Mouse (Mus musculus) heart, embryonic 14.5 days (tissue): ENCODE measurements around the gene Cct3. TPM values are rescaled to one million over a fixed set of nuclear protein-coding genes. Genes with fewer than 3 reads are reported as not detected.

Experiments
- ATAC-seq: fragments of 200-750 bp; cut with Nextera tagmentation; 2 replicates; pipeline ENCODE4 v1.8.0; 2017; ENCODE audit warnings: low read depth, moderate TSS enrichment; ENCODE audit not compliant: insufficient number of reproducible peaks, insufficient read depth, low FRiP score
- H3K27ac ChIP-seq, 2 experiments: fragments of 200-500 bp in 1 of 2; fragments of 300-500 bp in 1 of 2; sonication (generic) in 1 of 2; replicated peaks in 1 of 2; 2 replicates each; pipeline ENCODE4 v1.5.1; 2012 to 2014; ENCODE audit warnings: low read depth in 2 of 2, low read length in 2 of 2, control low read depth in 1 of 2, mild to moderate bottlenecking in 1 of 2, mixed read lengths in 1 of 2; ENCODE audit not compliant: control insufficient read depth in 1 of 2, insufficient read depth in 1 of 2
- H3K27me3 ChIP-seq: fragments of 300-500 bp; sonication (generic); 2 replicates; pipeline ENCODE4 v1.6.1; 2014; ENCODE audit warnings: mild to moderate bottlenecking, low read length, control low read depth; ENCODE audit not compliant: control insufficient read depth, insufficient read depth
- H3K36me3 ChIP-seq: fragments of 300-500 bp; sonication (generic); 2 replicates; pipeline ENCODE4 v1.6.1; 2014; ENCODE audit warnings: mild to moderate bottlenecking, control low read depth, low read length, mixed read lengths; ENCODE audit not compliant: control insufficient read depth, insufficient read depth
- H3K4me1 ChIP-seq, 2 experiments: fragments of 200-500 bp in 1 of 2; fragments of 300-500 bp in 1 of 2; sonication (generic) in 1 of 2; 2 replicates each; pipeline ENCODE4 v1.6.1; 2012 to 2014; ENCODE audit warnings: low read length in 2 of 2, control low read depth in 1 of 2, mixed read lengths in 1 of 2; ENCODE audit not compliant: control insufficient read depth in 2 of 2, insufficient read depth in 2 of 2
- H3K4me2 ChIP-seq: fragments of 300-500 bp; sonication (generic); 2 replicates; pipeline ENCODE4 v1.6.1; 2014; ENCODE audit warnings: mild to moderate bottlenecking, low read length
- H3K4me3 ChIP-seq, 2 experiments: fragments of 200-500 bp in 1 of 2; fragments of 300-500 bp in 1 of 2; sonication (generic) in 1 of 2; 2 replicates each; pipeline ENCODE4 v1.5.1; 2012 to 2014; ENCODE audit warnings: low read length in 2 of 2, mild to moderate bottlenecking in 2 of 2, control low read depth in 1 of 2, low read depth in 1 of 2, moderate library complexity in 1 of 2; ENCODE audit not compliant: control insufficient read depth in 1 of 2, insufficient read depth in 1 of 2
- H3K9ac ChIP-seq: fragments of 300-500 bp; sonication (generic); 2 replicates; pipeline ENCODE4 v1.6.1; 2014; ENCODE audit warnings: mild to moderate bottlenecking, low read length
- H3K9me3 ChIP-seq: fragments of 300-500 bp; sonication (generic); 2 replicates; pipeline ENCODE4 v1.6.1; 2016; ENCODE audit warnings: low read length, control low read depth; ENCODE audit not compliant: control insufficient read depth
- WGBS: fragments of 180-500 bp; shearing (Covaris S2); extraction: QIAGEN DNeasy Blood & Tissue Kit; methylation state at CpG from one replicate; pipeline ENCODE4 v1.1.7; 2014; 5-methylcytosine and 5-hydroxymethylcytosine counted together
- polyA plus RNA-seq: library from polyadenylated mRNA; unstranded; fragments of >200 nt; fragmentation: Nextera tagmentation; extraction: Ambion mirVana; gene quantifications from 2 replicates; pipeline ENCODE4 v1.2.1, GENCODE M21; 2014

Cct3 gene
- polyA plus RNA-seq, 1 experiment from 2014 or later, result 393 TPM

DNA sequence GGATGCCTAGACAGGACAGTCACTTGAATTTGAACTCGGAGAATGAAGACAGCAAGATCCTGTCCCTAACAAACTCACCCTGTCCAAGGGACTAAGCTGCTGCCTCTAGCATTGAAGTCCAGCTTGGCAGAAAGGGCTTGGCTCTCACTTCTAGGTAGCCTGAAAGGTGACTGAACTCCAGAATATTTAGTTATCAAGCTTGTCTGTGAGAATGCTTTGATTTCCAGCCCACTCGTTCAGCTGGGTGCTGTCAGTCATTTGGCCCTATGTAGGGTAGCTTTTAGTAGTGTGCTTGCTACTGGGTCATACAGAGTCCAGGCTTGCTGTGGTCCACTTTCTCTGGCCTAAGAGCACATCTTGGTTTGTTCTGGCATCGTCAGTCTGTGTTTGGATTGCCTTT, 42.1 kb downstream of the Cct3 start:
- Histone ChIP-seq H3K4me3 (no peak overlapping the region), H3K4me1 (peaks cover 11 to 26% of the 10 kb centered on the region in 2 experiments), H3K9me3 (no peaks in the 10 kb centered on the region), H3K4me2 (peak overlapping the region; percentile 4; the same call in 1 of the 2 replicates), H3K9ac (0 out of 2 replicates have a peak overlapping the region, but pooled peaks have one; percentile 42), H3K27ac (no peak overlapping the region), H3K27me3 (no peaks in the 10 kb centered on the region), H3K36me3 (peaks cover 34% of the 10 kb centered on the region)
- WGBS, result 63% methylated on average over 3 of the region's 3 CpGs
- ATAC-seq, result no peak

DNA sequence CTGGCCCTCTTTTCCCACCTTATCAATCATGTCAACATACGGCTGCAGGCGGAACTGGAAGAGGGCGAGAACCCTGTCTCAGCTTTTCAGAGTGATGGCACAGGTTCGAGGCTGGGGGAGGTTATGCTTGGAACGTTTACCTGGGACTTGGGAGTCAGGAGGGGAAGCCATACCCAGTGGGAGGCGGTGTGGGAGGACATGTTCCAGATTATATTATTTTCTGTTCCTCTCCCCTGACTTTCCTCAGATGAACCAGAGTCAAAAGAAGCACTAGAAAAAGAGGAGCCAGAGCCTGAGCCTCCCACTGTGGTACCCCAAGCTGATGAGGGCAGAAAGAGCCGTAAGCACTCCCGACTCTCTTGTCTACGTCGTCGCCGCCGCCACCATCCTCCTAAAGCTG, 53.8 kb downstream of the Cct3 start:
- Histone ChIP-seq H3K27me3 (no peaks in the 10 kb centered on the region), H3K4me2 (no peak overlapping the region), H3K36me3 (peaks cover 100% of the 10 kb centered on the region), H3K9ac (no peak overlapping the region), H3K4me1 (no peaks in the 10 kb centered on the region), H3K9me3 (no peaks in the 10 kb centered on the region), H3K27ac (no peak overlapping the region), H3K4me3 (no peak overlapping the region)
- ATAC-seq, result no peak
- WGBS, result 62% methylated on average over 13 of the region's 13 CpGs

DNA sequence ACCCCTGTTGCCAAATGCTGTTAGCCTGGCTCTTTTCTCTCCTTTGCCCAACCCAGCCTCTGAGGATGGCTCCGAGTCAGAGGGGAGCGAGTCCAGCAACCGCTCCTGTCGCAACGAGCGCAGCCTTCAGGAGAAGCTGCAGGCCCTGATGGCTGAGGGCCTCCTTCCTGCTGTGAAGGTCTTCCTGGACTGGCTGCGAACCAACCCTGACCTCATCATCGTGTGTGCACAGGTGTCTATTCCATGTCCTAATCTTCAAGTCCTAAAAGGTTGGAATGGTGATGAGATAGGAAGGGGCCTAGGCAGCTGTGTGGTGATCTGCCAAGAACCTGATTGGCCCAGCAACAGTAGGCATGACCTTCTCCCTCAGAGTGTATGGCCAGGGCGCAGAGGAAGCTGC, 56.0 kb downstream of the Cct3 start:
- no peak for ATAC-seq
- no peaks in the 10 kb centered on the region for H3K9me3 ChIP-seq
- H3K4me2 ChIP-seq, result no peak overlapping the region
- WGBS, result 91% methylated on average over 9 of the region's 9 CpGs
- no peak overlapping the region for H3K4me3 ChIP-seq
- H3K9ac ChIP-seq, result no peak overlapping the region
- H3K27ac ChIP-seq, result no peak overlapping the region
- H3K4me1 ChIP-seq, result no peaks in the 10 kb centered on the region
- H3K36me3 ChIP-seq, result peaks cover 100% of the 10 kb centered on the region
- H3K27me3 ChIP-seq, result no peaks in the 10 kb centered on the region

DNA sequence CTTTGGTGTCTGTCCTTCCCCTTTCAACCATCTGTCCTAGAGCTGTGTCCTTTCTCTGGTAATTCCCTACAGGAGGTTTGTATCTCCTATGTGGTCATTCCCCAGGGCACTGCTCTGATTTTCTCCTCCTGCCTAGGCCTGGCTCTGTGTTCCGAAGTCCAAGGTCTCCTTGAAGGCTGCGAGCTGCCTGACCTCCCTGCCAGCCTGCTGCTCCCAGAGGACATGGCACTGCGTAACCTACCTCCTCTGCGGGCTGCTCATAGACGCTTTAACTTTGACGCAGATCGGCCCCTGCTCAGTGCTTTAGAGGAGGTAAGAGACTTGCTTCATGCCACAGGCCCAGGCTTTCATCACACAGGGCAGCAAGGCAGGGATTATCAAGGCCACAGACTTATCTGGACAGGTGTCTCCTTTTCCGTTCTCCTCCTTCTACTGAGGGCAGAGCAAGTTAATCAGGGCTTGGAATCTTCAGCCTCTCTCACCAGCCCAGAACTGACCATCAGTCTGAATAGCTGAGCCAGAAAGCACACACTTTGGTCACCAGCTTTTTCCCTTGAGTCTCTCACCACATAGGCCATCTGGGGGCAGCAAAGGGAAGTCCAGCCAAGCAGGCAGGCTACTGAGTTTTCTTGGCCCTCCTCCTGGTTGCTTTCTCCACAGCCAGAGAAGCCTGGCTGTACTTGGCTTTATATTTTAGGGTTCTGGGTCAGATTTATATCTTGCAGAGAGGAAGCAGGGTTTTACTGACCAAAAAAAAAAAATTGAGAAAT, 57.7 kb downstream of the Cct3 start:
- H3K4me2 ChIP-seq, result no peak overlapping the region
- peaks cover 100% of the 10 kb centered on the region for H3K36me3 ChIP-seq
- H3K27ac ChIP-seq, result no peak overlapping the region
- 89% methylated on average over 8 of the region's 8 CpGs for WGBS
- H3K27me3 ChIP-seq, result no peaks in the 10 kb centered on the region
- ATAC-seq, result no peak
- H3K4me3 ChIP-seq, result no peak overlapping the region
- H3K4me1 ChIP-seq, result peaks cover 2 to 5% of the 10 kb centered on the region in 2 experiments; a peak in 1 of 4 replicates
- H3K9me3 ChIP-seq, result no peaks in the 10 kb centered on the region
- no peak overlapping the region for H3K9ac ChIP-seq

DNA sequence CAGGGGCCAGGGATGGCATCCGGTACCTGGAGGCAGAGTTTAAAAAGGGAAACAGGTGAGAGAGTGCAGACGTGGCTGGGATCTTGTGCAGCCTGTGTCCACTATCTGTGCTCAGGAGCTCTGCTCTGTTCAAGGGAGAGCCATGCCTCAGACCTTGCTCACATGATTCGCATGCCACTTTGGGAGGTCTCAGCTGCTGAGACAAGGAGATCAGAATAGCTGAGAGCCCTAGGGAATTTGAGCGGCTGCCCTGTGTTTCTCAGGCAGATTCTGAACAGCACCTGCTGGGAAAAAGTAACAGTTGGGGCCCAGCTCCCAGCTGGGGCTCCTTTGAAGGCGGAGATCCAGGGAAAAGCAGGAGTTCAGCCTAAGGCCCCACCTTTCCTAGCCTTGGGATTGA, 62.7 kb downstream of the Cct3 start:
- no peak for ATAC-seq
- H3K4me1 ChIP-seq, result peaks cover 11 to 18% of the 10 kb centered on the region in 2 experiments
- H3K27ac ChIP-seq, result peak overlapping the region; percentile 28 to 41; a peak in 2 of 4 replicates
- H3K27me3 ChIP-seq, result 0 out of 2 replicates have a peak, but pooled peaks cover 1% of the 10 kb centered on the region
- 43% methylated on average over 5 of the region's 5 CpGs for WGBS
- peaks cover 86% of the 10 kb centered on the region for H3K36me3 ChIP-seq
- H3K9ac ChIP-seq, result no peak overlapping the region
- no peaks in the 10 kb centered on the region for H3K9me3 ChIP-seq
- H3K4me3 ChIP-seq, result no peak overlapping the region
- H3K4me2 ChIP-seq, result no peak overlapping the region

DNA sequence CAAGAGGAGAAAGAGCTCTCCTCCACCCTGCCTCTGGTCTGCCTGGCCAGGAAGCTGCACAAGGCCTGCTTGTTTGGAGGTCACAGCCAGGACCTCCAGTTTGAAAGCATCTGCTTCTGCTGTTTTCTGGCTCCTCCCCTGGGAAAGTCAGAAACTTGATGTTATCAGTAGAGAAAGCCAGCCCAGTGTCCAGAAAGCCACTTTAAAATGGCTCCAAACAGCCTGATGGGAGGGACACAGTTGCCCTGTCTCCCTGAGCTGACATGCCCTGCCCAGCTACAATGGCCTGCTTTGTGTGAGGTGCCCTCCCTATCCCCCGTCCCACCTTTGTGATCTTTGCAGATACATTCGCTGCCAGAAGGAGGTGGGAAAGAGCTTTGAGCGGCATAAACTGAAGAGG, 63.1 kb downstream of the Cct3 start:
- Histone ChIP-seq H3K9ac (no peak overlapping the region), H3K27me3 (0 out of 2 replicates have a peak, but pooled peaks cover 4% of the 10 kb centered on the region), H3K4me1 (peaks cover 15 to 22% of the 10 kb centered on the region in 2 experiments), H3K4me2 (no peak overlapping the region), H3K9me3 (no peaks in the 10 kb centered on the region), H3K27ac (peak overlapping the region; percentile 28 to 41; a peak in 2 of 4 replicates), H3K36me3 (peaks cover 82% of the 10 kb centered on the region), H3K4me3 (no peak overlapping the region)
- 66% methylated on average over 3 of the region's 3 CpGs for WGBS
- ATAC-seq, result no peak

DNA sequence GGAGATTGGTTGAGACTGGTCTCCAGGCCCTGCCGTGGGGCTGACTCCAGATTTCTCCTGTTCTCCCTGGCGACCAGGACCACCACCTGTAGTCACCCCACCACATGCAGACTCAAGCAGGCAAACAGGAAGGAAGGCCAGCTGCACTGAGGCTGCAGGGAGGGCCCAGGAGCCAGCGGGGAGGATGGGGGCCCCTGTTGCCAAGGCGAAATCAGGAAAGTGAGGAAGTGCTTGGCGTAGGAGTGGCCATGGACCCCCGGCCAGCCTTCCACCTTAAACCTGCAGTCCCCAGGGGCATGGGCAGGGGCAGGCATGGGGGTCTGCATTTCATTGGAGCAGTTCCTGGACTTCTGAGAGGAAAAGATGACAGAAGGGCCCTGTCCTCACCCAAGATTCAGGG, 64.2 kb downstream of the Cct3 start:
- Histone ChIP-seq H3K4me2 (no peak overlapping the region), H3K4me3 (no peak overlapping the region), H3K4me1 (peaks cover 15 to 22% of the 10 kb centered on the region in 2 experiments), H3K27ac (no peak overlapping the region), H3K9ac (no peak overlapping the region), H3K27me3 (peaks cover 15% of the 10 kb centered on the region), H3K36me3 (peaks cover 70% of the 10 kb centered on the region), H3K9me3 (no peaks in the 10 kb centered on the region)
- no peak for ATAC-seq
- WGBS, result 64% methylated on average over 6 of the region's 6 CpGs
